Mouse (Mus musculus): Measurements from ENCODE around the gene BC024978. TPM values are rescaled to one million over a fixed set of nuclear protein-coding genes. Genes with fewer than 3 reads are reported as not detected.

Gene BC024978
- polyA plus RNA-seq, 1 experiment from 2014 or later = 4.3 TPM

- WGBS = 95% methylated on average over 8 of the region's 8 CpGs
- no peak overlapping the region for H3K27ac ChIP-seq (replicated peaks)
- DNase-seq (ENCODE audit: low spot score) = no peak
- peaks cover 18% of the 10 kb centered on the region for H3K4me1 ChIP-seq
- H3K9me3 ChIP-seq = no peaks in the 10 kb centered on the region
- no peak overlapping the region for H3K4me3 ChIP-seq
- H3K27me3 ChIP-seq (replicated peaks; ENCODE audit: low read depth, poor library complexity, severe bottlenecking) = no peaks in the 10 kb centered on the region
- H3K36me3 ChIP-seq (replicated peaks) = peaks cover 66% of the 10 kb centered on the region
Measured at GRCm38 (mm10) chr7:27198779-27199178, 3.2 kb downstream of the BC024978 start.

- Histone ChIP-seq H3K36me3 (replicated peaks) (peaks cover 87% of the 10 kb centered on the region), H3K27me3 (replicated peaks; ENCODE audit: low read depth, poor library complexity, severe bottlenecking) (no peaks in the 10 kb centered on the region), H3K9me3 (no peaks in the 10 kb centered on the region), H3K4me3 (no peak overlapping the region), H3K4me1 (no peaks in the 10 kb centered on the region), H3K27ac (replicated peaks) (no peak overlapping the region)
- no peak for DNase-seq (ENCODE audit: low spot score)
- 94% methylated on average over 8 of the region's 8 CpGs for WGBS
Measured at GRCm38 (mm10) chr7:27203730-27204449, 8.3 kb downstream of the BC024978 start.

DNA sequence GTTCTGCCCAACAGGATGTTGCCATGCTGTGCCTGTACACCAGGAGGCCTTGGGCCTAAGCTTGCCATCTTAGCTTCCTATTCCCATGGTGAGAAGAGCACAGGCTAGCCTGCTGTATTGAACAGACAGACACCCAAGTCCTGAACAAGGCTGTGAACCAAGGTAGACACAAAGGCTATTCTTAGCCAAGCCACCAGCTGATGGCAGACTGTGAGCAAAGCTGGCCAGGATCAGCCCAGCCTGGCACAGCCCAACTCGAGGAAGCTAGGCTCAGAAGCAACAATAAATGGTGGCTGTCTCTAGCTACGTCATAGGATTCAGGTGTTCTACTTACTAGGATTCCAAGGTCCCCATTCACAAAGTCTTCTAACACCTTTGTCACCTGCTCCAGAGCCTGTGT lies 17.0 kb downstream of the BC024978 start:
- DNase-seq (ENCODE audit: low spot score) = no peak
- no peaks in the 10 kb centered on the region for H3K9me3 ChIP-seq
- H3K27me3 ChIP-seq (replicated peaks; ENCODE audit: low read depth, poor library complexity, severe bottlenecking) = no peaks in the 10 kb centered on the region
- no peak overlapping the region for H3K27ac ChIP-seq (replicated peaks)
- 84% methylated on average over 2 of the region's 2 CpGs for WGBS
- peaks cover 90% of the 10 kb centered on the region for H3K36me3 ChIP-seq (replicated peaks)
- no peak overlapping the region for H3K4me3 ChIP-seq
- no peaks in the 10 kb centered on the region for H3K4me1 ChIP-seq

DNA sequence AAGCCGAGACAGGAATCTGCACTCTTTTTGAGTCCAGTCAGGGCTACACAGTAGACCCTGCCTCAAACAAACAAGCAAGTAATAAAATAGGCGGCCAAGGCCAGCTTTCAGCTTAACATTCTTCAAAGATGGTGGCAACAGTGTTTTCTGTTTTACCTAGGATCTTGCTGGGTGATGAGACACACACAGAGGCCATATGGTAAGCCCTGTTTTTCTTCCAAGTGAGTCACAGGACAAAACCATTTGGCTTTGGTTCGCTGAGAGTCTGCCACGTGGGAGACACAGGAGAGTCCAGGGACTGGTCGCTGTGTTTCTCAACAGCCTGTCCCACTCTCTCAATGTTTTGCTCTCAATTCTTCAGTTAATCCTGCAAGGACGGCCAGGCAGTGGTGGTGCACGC lies 23.0 kb downstream of the BC024978 start:
- H3K9me3 ChIP-seq = no peaks in the 10 kb centered on the region
- H3K4me3 ChIP-seq = no peak overlapping the region
- 85% methylated on average over 7 of the region's 7 CpGs for WGBS
- H3K4me1 ChIP-seq = peaks cover 6% of the 10 kb centered on the region
- H3K36me3 ChIP-seq (replicated peaks) = peaks cover 66% of the 10 kb centered on the region
- H3K27ac ChIP-seq (replicated peaks) = no peak overlapping the region
- no peak for DNase-seq (ENCODE audit: low spot score)
- no peaks in the 10 kb centered on the region for H3K27me3 ChIP-seq (replicated peaks; ENCODE audit: low read depth, poor library complexity, severe bottlenecking)

- Histone ChIP-seq H3K27ac (replicated peaks) (no peak overlapping the region), H3K4me3 (no peak overlapping the region), H3K27me3 (replicated peaks; ENCODE audit: low read depth, poor library complexity, severe bottlenecking) (no peaks in the 10 kb centered on the region), H3K36me3 (replicated peaks) (peaks cover 61% of the 10 kb centered on the region), H3K4me1 (peaks cover 19% of the 10 kb centered on the region), H3K9me3 (no peaks in the 10 kb centered on the region)
- 79% methylated on average over 11 of the region's 11 CpGs for WGBS
- no peak for DNase-seq (ENCODE audit: low spot score)
Measured at GRCm38 (mm10) chr7:27219937-27220336, 24.4 kb downstream of the BC024978 start.

DNA sequence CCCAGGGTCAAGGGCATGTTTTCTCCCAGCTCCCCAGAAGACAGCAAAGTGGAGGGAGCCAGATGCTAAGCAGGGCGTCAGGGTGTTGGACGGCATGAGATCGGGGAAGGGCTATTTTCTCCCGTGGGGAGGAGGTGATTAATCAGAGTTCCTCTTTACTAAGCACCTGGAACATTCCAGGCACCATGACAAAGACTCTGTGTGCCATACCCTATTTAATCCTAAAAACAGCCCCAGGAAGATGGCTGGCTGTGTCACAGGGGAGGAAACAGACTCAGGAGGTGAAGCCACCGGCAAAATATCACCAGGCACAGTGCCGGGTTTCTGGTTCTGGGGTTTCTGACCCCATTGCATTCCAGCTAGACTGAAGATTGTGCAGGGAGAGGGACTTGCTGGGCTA lies 26.4 kb downstream of the BC024978 start:
- Histone ChIP-seq H3K36me3 (replicated peaks) (peaks cover 50% of the 10 kb centered on the region), H3K27ac (replicated peaks) (no peak overlapping the region), H3K9me3 (no peaks in the 10 kb centered on the region), H3K4me3 (no peak overlapping the region), H3K4me1 (peaks cover 39% of the 10 kb centered on the region), H3K27me3 (replicated peaks; ENCODE audit: low read depth, poor library complexity, severe bottlenecking) (no peaks in the 10 kb centered on the region)
- 84% methylated on average over 6 of the region's 6 CpGs for WGBS
- DNase-seq (ENCODE audit: low spot score) = no peak

GRCm38 (mm10) chr7:27222538-27222937 lies 27.0 kb downstream of the BC024978 start:
- no peak overlapping the region for H3K4me3 ChIP-seq
- no peak for DNase-seq (ENCODE audit: low spot score)
- H3K4me1 ChIP-seq = peaks cover 45% of the 10 kb centered on the region
- H3K27me3 ChIP-seq (replicated peaks; ENCODE audit: low read depth, poor library complexity, severe bottlenecking) = no peaks in the 10 kb centered on the region
- WGBS = 89% methylated on average over 1 of the region's 1 CpGs
- H3K27ac ChIP-seq (replicated peaks) = no peak overlapping the region
- peaks cover 46% of the 10 kb centered on the region for H3K36me3 ChIP-seq (replicated peaks)
- H3K9me3 ChIP-seq = no peaks in the 10 kb centered on the region

DNA sequence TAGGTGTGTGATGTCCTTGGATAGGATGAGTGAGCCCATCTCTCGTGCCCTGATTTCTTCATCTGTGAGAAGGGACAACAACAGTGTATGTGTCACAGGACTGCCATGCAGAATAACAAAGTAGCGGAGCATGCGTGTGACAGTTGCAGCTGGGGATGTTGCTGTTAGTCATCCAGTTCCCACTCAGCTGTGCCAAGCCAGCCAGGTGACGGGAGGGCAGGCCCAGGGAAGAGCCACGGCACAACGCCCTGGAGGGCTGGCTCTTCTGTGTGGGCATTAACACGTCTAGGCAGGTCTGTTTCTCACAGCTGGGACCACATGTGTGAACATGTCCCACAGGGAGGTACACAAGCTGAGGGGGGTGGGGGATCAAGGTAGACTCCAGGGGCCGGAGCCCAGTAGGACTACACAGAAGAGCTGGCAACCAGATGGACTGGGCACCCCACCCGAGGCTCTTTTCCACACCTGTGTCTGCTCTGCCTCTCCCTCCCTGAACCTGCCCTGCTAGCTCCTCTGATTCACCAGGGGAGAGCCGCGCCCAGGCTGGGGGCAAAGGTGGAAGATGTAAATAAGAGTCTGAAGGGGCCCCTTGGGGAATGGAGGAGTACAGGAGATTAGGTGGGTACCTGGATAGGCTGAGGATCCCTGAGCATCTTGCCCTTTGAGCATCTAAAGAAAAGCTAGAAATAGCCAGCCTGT lies 29.4 kb downstream of the BC024978 start:
- peaks cover 26% of the 10 kb centered on the region for H3K36me3 ChIP-seq (replicated peaks)

DNA sequence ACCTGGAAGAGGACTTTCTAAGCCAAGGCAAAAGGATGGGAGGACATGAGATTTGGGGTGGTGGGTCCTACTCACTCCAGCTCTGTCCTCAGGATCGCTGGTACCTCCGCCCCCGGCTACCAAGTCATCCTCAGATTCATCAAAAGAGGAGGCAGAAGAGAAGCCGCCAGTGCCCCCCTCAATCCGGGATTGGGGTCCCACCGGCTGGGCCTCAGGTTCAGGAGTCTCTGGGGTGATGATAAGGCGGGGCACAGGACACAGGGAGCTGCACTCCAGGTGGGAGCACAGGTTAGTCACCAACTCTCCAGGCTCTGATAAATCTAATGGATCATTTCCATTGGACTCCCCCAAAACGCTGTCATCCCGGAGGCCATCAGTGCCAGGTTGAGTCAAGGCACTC lies 31.7 kb downstream of the BC024978 start:
- Histone ChIP-seq H3K36me3 (replicated peaks) (peaks cover 16% of the 10 kb centered on the region), H3K27ac (replicated peaks) (peak overlapping the region; percentile 91; the same call in 1 of the 2 replicates), H3K4me1 (peaks cover 56% of the 10 kb centered on the region), H3K9me3 (no peaks in the 10 kb centered on the region), H3K4me3 (peak overlapping the region; percentile 69), H3K27me3 (replicated peaks; ENCODE audit: low read depth, poor library complexity, severe bottlenecking) (no peaks in the 10 kb centered on the region)
- 37% methylated on average over 9 of the region's 9 CpGs for WGBS
- DNase-seq (ENCODE audit: low spot score) = no peak

More for the DNA sequence above, 29.4 kb downstream of the BC024978 start:
- Histone ChIP-seq H3K9me3 (no peaks in the 10 kb centered on the region), H3K27me3 (replicated peaks; ENCODE audit: low read depth, poor library complexity, severe bottlenecking) (no peaks in the 10 kb centered on the region), H3K27ac (replicated peaks) (peak overlapping the region; percentile 30), H3K4me1 (peaks cover 53% of the 10 kb centered on the region), H3K4me3 (peak overlapping the region; percentile 69; the same call in 1 of the 2 replicates)
- peak; percentile 19 for DNase-seq (ENCODE audit: low spot score)
- 81% methylated on average over 11 of the region's 11 CpGs for WGBS

DNA sequence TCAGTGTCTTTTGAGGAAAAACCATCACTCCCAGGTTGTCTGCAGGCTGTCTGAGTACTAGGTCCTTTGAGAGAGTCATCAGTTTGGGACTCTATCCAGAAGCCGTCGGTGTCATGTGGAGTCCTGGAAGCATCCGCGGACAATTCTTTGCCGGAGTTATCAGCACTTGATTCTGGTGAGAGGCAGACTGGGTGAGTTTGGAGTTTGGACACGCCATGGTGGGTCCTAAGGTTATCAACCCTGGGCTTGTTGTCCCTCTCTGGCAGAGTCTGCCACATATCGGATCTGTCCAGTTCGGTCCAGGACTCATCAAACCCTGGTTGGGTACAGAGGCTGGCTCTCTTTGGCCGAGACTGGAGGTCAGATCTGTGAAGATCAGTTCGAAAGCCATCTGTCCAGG lies 32.1 kb downstream of the BC024978 start:
- peak overlapping the region; percentile 91 for H3K27ac ChIP-seq (replicated peaks)

DNA sequence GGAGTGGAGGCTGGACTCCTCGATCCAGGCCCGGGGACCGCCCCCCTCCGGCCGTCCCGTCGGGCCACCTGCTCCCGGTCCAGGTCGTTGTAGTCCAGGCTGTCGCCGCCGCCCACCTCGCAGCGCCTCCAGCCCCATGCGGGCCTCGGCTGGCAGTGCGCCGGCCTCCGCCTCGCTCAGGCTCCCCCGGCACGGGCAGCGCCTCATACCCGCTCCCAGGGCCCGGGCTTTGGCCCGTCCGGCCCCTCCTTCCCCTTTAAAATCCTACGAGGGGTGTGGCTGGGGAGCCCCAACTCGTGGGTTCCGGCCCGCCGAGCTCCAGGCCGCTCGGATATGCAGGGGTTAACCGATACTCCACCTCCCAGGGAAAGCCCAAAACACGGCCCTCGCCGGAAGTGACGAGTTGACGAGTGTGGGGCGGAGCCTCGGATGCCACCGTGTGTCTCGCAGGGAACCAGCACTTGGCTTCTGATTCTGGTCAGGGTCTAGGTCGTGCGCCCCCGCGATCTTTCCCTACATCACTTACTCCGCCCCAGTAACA lies 32.8 kb downstream of the BC024978 start, which contains the start of gene Itpkc:
Gene Itpkc, minus strand, starts transcription at position 381 of the 541 bp plus-strand sequence.
- peaks cover 58% of the 10 kb centered on the region for H3K4me1 ChIP-seq
- peak within 1 kb of the TSS; percentile 91 for H3K27ac ChIP-seq (replicated peaks)
- no peaks in the 10 kb centered on the region for H3K27me3 ChIP-seq (replicated peaks; ENCODE audit: low read depth, poor library complexity, severe bottlenecking)
- WGBS = under 1% methylated on average over 49 of the region's 49 CpGs
- peaks cover 10% of the 10 kb centered on the region for H3K36me3 ChIP-seq (replicated peaks)
- peak within 1 kb of the TSS; percentile 69 for H3K4me3 ChIP-seq
- DNase-seq (ENCODE audit: low spot score) = peak; percentile 97
- no peaks in the 10 kb centered on the region for H3K9me3 ChIP-seq

More for the DNA sequence above, 32.1 kb downstream of the BC024978 start:
- 9% methylated on average over 10 of the region's 10 CpGs for WGBS
- H3K4me1 ChIP-seq = peaks cover 59% of the 10 kb centered on the region
- no peaks in the 10 kb centered on the region for H3K9me3 ChIP-seq
- H3K4me3 ChIP-seq = peak overlapping the region; percentile 69
- no peaks in the 10 kb centered on the region for H3K27me3 ChIP-seq (replicated peaks; ENCODE audit: low read depth, poor library complexity, severe bottlenecking)
- DNase-seq (ENCODE audit: low spot score) = no peak
- H3K36me3 ChIP-seq (replicated peaks) = peaks cover 16% of the 10 kb centered on the region

DNA sequence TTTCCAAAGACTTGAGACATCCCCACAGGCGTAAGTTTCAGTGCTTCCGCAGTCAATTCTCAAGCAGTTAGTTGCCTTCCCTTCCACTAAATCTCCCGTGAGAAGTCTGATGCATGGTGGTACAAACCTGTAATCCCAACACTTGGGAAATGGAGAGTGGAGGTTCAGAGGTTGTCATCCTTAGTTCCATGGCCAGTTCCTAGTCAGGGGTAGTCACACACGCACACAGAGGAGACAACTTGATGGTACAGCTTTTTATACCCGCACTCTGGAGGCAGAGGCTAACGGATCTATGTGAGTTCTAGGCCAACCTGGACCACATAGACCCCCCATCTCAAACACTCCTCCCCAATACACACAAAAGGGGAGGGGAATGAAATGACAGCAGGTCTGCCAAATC lies 33.3 kb downstream of the BC024978 start:
- Histone ChIP-seq H3K27ac (replicated peaks) (peak overlapping the region; percentile 91), H3K9me3 (no peaks in the 10 kb centered on the region), H3K36me3 (replicated peaks) (peaks cover 10% of the 10 kb centered on the region), H3K4me3 (peak overlapping the region; percentile 69), H3K27me3 (replicated peaks; ENCODE audit: low read depth, poor library complexity, severe bottlenecking) (no peaks in the 10 kb centered on the region), H3K4me1 (peaks cover 58% of the 10 kb centered on the region)
- 14% methylated on average over 6 of the region's 6 CpGs for WGBS
- DNase-seq (ENCODE audit: low spot score) = no peak

Measured in embryonic facial prominence, embryonic 10.5 days (tissue).